Mouse (Mus musculus): Measurements from ENCODE around the gene Get4. TPM values are rescaled to one million over a fixed set of nuclear protein-coding genes. Genes with fewer than 3 reads are reported as not detected.

Gene Get4
- total RNA-seq (2023) = 36.8 TPM

DNA sequence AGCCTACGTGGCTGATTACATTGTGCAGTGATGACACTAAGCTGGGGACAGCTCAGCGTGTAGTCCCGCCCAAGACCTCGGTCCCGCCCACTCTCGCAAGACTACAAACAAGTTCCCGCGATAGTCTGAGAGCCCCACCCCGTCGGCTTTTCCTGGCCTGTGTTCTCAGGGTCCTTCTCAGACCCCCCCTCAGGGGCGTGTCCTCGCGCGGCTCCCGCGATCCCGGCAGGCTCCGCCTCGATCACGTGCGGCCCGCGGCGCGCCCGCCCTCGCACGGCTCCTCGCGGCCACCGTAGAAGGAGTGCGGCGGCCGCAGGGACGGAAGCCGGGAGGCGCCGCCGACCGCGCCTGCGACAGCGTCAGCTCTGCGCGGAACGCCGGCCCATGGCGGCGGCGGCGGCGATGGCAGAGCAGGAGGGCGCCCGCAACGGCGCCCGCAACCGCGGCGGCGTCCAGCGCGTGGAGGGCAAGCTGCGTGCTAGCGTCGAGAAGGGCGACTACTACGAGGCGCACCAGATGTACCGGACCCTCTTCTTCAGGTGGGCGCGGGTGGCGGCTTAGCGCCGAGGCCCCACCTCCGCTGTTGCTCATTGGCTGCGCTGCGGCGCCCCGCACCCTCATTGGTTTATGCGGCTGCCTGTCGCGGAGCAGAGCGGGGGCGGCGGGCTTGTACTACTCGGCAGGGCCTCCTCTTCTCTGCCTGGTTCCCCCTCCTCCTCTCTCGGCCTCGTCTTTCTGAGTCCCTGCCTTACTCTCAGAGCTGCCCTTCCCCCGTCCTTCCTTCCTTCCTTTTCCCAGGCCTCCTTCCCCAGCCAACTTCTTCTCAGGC, at the start of gene Get4:
TSS of gene Get4 (plus strand) at position 244 of the 829 bp plus-strand sequence.

Other genes with a start within 250 kb of the Get4 start
- gene Prkar1b, start 102.3 kb upstream of the Get4 start, total RNA-seq (2023) = 0.52 TPM
- 25.4 TPM for gene Dnaaf5, start 102.1 kb upstream of the Get4 start, total RNA-seq (2023)
- 75.1 TPM for gene Sun1, start 51.7 kb upstream of the Get4 start, total RNA-seq (2023)
- gene Adap1, start 73.3 kb downstream of the Get4 start, total RNA-seq (2023) = 2.6 TPM
- gene Cox19, start 99.1 kb downstream of the Get4 start, total RNA-seq (2023) = 17.8 TPM
- gene Cyp2w1, start 100.3 kb downstream of the Get4 start, total RNA-seq (2023) = not detected
- gene Gpr146, start 125.4 kb downstream of the Get4 start, total RNA-seq (2023) = 28.8 TPM
- gene C130050O18Rik, start 153.0 kb downstream of the Get4 start, total RNA-seq (2023) = not detected
- not detected for gene Gper1, start 170.8 kb downstream of the Get4 start, total RNA-seq (2023)
- gene 3110082I17Rik, start 208.2 kb downstream of the Get4 start, total RNA-seq (2023) = 5.2 TPM
- 74.3 TPM for gene Zfand2a, start 232.2 kb downstream of the Get4 start, total RNA-seq (2023)